Mouse (Mus musculus): ENCODE data around the gene Azin2.

- TF ChIP-seq CTCF (conservative IDR thresholded peaks at IDR 0.05 in 1 of 2, IDR thresholded peaks at IDR 0.05 in 1 of 2; ENCODE audit: low read depth in 2 of 2, low read length in 2 of 2) (no peak), CHD2 (IDR thresholded peaks at IDR 0.05; ENCODE audit: low read length) (no peak), HCFC1 (IDR thresholded peaks at IDR 0.05; ENCODE audit: low read depth, low read length) (no peak)
Observed at GRCm38 (mm10) chr4:128981833-128982180, 19.6 kb upstream of the Azin2 start.
